Mouse (Mus musculus) mouse trophoblast stem cell (cell line): ENCODE results near the gene Gm21883.
"Not testable (repeated sequence)": the region's sequence is repeated elsewhere in the genome, so short reads cannot be mapped to it uniquely, and the experiment has no call there.

Experiments
- in situ Hi-C, 2 experiments: fragments of 300-500 bp; cut with MseI, MboI; formaldehyde crosslinking; loops; 2 replicates in 1 of 2; 3 replicates in 1 of 2; pipeline ENCODE4 v1.15.1; 2025

Gm21883 gene

DNA sequence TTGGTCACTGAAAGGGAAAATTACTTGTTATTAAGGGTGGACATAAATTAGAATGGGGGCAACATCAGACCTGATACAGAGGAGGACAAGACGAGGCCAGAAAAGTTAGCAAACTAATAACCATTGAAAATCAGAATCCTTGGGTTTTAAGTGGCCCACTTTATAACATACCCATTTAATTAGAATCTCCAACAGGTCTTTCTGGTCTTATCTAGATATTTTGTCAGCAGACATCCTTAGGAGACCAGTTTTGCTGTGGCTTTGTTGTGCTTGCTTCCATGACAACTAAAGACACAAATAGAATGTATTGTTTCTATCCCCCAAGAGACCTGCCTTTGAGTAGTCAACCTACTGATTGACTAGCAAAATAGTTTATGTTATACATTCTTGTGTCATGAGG lies at the start of gene Gm21883:
Gene Gm21883 (minus strand): TSS at position 101 of the 400 bp plus-strand sequence.
- in situ Hi-C loops: not testable (repeated sequence)

DNA sequence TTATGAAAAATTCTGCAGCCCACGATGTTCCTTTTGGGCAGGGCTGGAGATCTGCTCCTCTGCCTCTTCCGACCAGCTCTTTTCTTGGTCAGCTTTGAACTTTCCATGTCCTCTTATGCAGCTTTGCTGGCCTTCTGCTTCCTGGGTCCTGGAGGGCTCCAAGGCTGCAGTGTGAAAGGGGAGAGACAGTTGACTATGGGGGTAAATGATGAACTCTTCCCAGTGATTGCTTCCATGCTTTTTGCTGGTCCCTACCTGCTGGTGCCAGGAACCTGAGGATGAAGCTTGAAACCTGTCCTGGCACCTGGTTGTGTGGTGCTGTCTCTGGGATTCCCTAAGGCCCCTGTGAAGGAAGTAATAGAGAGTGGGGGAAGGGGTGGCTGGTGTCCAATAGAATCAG lies 44.7 kb upstream of the Gm21883 start, which contains the start of gene Spin2e:
Gene Spin2e (minus strand): TSS at position 101 of the 400 bp plus-strand sequence.
- in situ Hi-C loops: not testable (repeated sequence)
